Mouse (Mus musculus): ENCODE data around the gene Ccdc77. TPM values are rescaled to one million over a fixed set of nuclear protein-coding genes. Genes with fewer than 3 reads are reported as not detected.
"Not testable (repeated sequence)": the region's sequence is repeated elsewhere in the genome, so short reads cannot be mapped to it uniquely, and the experiment has no call there.

The Ccdc77 gene
- polyA plus RNA-seq, 1 experiment, result 7.7 TPM

DNA sequence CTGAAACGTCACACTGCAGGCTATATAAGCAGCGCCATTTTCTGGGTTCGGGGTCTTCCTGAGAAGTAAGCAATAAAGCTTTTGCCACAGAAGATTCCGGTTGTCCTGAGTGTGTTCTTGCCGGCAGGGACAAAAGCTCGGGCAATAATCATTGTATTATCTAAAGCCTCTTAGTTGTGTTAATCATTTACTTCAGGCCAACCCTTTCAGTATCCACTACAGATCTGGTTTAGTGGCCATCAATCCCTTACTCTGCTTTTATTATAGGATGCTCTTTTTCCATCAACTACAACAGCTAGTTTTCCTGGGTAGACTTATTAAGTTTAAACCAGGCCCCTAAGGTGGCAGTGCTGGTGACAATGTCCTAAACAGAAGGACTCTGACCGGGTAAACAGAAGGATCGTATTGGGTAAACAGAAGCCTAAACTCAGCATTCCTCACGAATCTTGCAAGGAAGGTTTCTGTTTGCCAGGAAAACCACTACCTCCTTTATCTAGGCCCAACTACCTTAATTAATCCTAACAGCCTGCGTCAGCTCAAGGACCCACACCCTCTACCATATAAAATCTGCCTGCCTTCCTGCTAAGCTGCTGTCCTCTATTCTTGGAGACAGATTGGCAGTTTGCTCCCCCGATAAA lies 45.8 kb downstream of the Ccdc77 start:
- DNase-seq (ENCODE audit: extremely low spot score in 1 of 2, low spot score in 1 of 2), result no peak

DNA sequence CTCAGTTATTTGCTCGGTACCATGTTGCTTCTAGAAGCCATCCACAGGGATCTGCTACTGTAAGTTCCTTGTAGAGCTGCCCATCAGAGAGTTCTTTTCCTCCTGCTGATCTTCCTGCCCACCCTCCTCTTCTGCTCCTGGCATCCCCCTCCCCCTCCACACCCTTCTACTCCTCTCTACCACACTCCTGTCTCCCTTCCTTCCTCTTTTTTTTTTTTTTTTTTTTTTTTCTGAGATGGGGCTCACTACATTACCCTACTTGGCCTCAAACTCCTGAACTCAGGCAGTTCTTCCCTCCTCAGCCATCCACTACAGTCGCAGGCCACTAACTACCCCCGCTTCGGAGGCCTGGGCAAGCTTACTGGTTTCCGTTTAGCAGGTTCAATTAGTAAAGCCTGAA lies 51.7 kb downstream of the Ccdc77 start:
- no peak for DNase-seq (ENCODE audit: extremely low spot score in 1 of 2, low spot score in 1 of 2)

DNA sequence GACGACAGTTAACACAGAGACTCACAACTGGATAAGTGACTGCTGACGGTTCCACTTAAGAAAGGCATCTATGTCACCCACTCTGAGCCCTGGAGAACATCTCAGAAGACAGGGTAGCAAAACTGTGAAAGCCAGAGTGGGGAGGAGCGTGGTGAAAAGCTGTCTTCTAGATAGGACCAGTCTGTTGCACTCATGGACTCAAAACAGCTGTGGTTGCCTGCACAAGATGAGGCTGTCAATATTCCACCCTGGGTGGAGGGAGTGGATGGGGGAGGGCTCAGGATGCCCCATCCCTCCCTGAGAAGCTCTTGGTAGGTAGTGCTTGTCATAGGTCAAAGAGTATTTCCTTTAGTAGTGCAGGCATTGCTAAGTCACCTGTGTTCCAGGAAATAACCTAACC lies 54.4 kb downstream of the Ccdc77 start:
- no peak for DNase-seq (ENCODE audit: extremely low spot score in 1 of 2, low spot score in 1 of 2)

DNA sequence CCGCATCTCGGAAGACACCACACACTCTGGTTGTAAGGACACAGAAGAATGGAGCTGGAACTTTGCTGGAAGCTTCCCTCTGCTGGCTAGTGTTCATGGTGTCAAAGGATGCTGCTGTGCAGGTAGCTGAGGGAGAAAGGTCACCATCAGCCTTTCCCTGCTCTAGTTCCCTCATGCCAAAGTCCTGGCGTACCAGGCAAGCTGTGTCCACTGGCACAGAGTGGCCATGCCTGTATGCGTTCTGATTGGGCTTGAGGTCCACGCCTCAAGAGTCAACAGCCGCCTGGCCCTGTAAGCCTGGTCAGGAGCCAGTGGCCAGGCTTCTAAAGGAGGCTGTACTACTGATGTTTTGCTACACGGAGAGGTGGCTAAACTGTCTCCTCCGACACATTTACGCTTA lies 54.8 kb downstream of the Ccdc77 start:
- DNase-seq (ENCODE audit: extremely low spot score in 1 of 2, low spot score in 1 of 2), result no peak

DNA sequence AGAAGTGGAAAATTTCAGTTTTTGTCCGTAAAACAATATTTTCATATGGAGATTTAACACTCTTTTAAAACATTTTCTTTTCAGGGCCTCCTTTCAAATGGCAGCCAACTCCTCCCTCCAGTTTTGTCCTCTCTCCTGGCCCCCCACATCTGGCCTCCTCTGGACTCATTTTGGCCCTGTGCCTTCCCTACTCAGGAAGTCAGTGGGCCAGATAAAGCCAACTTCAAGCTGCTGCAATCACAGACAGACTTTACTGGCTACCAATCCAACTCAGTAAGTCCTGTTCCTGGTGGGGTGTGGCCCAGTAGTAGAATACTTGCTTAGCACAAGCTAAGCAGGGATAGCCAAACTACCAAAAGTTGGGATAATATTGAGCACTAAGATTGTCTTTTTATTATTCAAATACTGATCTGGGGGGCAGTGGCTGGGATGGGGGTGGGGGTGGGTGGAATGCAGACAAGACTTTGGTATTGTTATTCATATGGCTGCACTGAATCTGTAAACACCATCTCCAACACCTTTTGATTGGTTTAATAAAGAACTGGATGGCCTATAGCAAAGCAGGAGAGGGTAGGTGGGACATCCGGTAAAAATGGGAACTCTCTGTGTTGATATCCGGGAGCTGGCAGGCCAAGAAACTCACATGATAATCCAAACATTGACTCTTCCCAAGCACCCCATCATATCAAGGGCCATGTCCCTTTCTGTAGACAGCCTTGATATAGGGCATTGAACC lies 57.1 kb downstream of the Ccdc77 start:
- no peak for DNase-seq (ENCODE audit: extremely low spot score in 1 of 2, low spot score in 1 of 2)

DNA sequence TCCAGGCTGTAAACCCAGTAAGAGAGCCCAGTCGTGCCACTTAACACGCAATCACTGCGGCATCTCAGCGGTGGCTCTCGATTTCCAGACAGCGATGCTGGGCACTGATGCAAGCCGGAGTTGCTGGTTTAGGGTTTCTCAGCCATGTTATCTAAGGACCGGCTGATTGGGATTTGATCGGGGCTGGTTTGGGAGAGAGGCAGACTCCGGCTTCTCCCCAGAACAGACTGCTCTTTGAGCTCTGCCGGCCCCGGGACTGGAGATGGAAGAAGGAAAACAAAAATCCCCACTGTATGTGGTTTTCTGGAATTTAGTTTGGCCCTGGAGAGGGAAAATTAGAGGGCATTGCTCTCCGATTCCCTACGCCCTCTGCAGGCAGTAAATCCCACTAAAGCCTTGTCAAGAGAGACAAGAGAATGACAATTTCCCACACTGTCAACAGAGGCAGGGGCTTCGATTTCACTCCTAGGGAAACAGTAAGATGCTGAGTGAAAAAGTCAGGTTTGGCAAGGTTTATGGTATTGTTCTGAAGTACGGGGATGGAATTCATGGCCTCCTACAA lies 61.3 kb downstream of the Ccdc77 start:
- DNase-seq (ENCODE audit: extremely low spot score in 1 of 2, low spot score in 1 of 2), result peak in 1 of 2 experiments; percentile 10

DNA sequence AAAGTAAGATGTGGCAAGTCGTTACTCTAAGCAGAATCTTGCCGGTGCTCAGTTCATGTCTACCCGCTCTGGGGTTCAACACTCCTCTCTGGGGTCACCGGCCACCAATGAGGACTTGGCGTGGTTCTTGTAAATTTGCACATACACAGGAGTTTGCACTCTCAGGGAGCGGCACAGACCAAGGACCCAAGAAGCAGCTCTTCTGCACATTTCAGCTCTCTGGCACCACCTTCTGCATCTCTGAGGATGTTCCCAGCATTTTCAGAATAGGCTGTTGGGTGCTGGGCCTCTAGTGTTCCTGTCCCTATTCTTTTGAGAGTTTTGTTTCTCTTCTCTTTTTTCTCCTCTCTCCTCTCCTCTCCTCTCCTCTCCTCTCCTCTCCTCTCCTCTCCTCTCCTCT lies 63.0 kb downstream of the Ccdc77 start:
- DNase-seq (ENCODE audit: extremely low spot score in 1 of 2, low spot score in 1 of 2), result peak in 1 of 2 experiments; percentile 75

DNA sequence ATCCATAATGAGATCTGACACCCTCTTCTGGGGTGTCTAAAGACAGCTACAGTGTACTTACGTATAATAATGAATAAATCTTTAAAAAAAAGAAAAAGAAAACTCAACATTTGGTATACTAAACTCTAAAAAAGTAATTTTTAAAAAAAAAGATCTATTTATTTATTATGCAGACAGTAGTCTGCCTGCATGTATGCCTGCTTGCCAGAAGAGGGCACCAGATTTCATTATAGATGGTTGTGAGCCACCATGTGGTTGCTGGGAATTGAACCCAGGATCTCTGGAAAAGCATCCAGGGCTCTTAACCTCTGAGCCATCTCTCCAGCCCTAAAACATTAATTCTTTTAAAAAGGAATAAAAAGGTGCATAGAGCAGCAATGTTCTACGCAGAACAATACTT lies 67.6 kb downstream of the Ccdc77 start:
- DNase-seq (ENCODE audit: extremely low spot score in 1 of 2, low spot score in 1 of 2), result not testable (repeated sequence)

DNA sequence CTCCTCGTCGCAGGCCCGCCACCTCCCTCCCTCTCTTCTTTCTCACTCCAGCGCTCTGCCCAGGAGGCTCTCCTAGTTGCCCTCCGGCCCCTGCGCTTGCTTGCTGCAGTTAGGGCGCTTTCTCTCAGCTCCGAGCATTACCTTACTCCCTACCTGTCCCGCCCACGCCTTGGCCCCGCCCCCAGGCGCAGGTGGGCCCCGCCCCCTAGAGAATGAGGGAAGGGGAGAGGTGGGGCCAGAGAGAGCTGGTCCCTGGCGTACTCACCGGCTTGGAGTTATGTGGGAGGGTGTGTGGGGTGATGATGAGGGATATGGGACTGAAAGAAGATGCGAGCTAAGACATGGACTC lies 69.4 kb downstream of the Ccdc77 start:
- peak in 1 of 2 experiments; percentile 33 for DNase-seq (ENCODE audit: extremely low spot score in 1 of 2, low spot score in 1 of 2)

DNA sequence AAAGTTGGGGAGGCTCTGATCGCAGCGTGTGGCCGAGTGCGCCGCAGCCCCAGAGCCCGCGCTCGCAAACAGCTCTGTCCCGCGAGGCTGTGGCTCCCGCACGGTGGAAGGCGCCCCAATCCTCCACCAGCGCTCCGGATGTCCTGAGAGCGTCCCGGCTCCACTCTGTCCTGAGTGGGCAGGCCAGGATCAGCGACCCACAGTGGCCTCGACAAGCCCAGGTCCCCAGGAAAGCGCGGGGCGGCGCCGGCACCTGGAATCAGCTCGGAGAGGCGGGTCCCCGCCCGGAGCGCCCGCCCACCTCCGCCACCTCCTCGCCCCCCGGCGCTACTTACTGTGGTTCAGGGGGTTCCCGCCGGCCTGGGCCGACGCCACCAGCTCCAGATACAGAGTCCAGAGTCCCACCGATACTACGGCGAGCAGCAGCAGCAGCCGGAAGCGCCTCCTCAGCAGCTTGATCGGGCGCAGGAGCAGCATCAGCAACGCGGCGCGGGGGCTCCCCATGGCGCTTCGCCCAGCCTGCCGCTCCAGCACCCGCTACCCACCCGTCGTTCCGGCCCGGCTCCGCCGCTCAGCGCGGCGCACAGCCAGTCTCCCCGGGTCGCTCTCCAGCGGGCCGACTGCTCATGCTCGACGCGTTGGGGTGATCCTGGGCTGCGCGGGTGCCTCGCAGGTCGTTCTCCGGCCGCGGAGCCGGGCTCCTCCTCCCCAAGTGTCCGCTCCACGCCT lies 70.0 kb downstream of the Ccdc77 start, which contains the start of the genes D330020A13Rik and B4galnt3:
Gene D330020A13Rik, plus strand, starts transcription at position 309 of the 729 bp plus-strand sequence.
Gene B4galnt3, minus strand, starts transcription at position 504 of the 729 bp plus-strand sequence.
- peak in 1 of 2 experiments; percentile 63 for DNase-seq (ENCODE audit: extremely low spot score in 1 of 2, low spot score in 1 of 2)

DNA sequence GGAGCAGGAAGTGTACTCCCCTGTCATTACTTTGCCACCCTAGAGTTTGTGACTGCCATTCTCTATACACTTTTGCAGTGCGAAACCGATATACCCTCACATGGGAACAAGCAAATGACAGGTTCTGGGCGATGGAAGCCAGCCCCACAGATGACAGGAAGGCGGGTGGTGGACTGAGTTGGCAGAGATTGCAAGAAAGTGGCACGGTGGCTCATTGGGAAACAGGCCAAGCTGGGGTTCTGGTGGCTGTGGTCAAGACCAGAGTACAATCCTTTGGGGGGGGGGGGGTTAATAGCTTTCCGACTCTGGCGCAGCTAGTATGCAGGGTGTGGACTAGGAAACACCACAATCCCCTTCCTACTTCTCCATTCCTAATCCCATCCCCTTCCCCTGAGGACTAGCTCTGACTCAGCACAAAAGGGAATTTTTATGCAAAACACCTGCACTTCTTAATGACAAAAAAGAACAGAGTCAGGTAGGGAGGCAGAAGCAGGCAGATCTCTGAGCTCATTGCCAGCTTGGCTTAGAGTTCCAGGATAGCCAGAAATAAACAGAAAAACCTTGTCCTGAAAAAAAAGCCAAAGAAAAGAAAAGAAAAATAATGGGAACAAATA lies 72.7 kb downstream of the Ccdc77 start:
- no peak for DNase-seq (ENCODE audit: extremely low spot score in 1 of 2, low spot score in 1 of 2)

DNA sequence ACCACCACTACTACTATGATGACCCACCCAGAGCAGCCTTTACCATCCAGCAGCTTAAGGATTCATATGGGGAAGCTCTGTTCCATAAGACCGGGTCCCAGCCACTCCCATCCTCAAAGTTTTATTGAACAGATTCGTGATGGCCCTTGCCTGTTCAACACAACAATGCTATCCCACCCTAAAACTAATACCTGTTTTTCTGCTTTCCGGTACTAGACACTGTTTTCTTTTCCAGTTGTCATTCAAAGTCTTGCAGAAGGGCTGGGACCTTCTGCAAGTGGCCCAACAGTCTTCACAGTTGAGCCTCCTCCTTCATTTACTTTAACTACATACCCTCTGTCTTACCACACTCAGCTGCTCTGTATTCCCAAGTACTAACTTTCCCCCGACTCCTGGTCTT lies 74.7 kb downstream of the Ccdc77 start:
- DNase-seq (ENCODE audit: extremely low spot score in 1 of 2, low spot score in 1 of 2), result no peak

DNA sequence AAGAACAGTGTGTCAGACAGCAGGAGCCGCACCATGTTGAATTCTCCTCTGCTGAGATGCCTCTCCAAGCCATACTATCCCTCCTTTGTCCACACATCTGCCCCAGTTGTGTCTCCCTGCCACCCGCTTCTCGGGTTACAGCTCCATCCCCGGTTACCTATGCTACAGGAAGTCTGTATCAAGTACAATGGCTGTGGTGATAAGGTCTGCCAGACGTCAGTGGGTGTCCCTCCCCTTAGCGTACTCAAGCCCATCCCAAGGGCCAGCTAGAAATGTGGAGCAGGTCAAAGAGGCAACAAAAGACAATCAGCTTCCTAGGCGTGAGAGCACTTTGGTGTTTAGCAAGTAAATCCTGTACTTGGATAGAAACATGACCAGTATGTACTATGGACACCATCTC lies 75.6 kb downstream of the Ccdc77 start:
- no peak for DNase-seq (ENCODE audit: extremely low spot score in 1 of 2, low spot score in 1 of 2)

DNA sequence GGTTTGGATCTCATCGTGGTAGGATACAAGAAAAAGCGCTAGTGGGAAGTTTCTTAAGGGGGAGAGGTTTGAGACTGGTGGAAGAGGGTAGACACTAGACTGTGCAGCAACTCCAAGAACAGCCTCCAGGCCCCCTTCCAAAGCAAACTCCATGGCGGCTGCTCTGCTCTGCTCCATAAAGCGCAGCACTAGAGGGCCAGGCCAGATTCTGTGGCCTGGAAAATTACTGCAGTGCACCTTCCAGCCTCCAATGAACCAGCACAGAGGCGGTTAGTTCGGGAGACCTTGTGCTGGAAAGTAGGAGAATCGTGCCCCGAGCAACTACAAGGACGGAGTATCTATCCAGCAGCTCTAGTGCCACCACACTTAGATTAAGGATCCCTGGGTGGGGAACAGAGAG lies 76.9 kb downstream of the Ccdc77 start:
- no peak for DNase-seq (ENCODE audit: extremely low spot score in 1 of 2, low spot score in 1 of 2)

DNA sequence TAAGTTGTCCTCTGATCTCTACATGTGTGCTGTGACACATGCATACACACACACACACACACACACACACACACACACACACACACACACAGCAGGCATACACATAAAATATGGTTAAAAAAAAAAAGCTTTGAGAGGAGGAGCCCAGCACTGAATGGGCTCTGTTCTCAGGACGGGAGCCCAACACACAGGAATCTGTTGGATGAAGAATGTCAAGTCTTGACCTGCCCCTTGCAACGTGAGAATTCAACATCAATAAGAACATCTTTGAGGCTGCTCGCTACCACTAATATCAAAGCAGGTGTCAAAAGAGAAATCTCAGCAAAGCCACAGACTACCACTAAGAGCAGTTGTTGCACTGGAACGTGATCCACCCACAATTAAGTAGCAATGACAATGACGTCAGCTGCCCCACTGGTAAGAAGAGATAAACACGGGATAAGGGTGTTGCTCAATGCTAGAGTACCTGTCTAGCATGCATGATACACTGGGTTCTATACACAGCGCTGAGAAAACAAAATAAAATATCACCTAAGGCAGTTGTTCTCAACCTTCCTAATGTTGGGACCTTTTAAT lies 87.2 kb downstream of the Ccdc77 start:
- DNase-seq (ENCODE audit: extremely low spot score in 1 of 2, low spot score in 1 of 2), result no peak

DNA sequence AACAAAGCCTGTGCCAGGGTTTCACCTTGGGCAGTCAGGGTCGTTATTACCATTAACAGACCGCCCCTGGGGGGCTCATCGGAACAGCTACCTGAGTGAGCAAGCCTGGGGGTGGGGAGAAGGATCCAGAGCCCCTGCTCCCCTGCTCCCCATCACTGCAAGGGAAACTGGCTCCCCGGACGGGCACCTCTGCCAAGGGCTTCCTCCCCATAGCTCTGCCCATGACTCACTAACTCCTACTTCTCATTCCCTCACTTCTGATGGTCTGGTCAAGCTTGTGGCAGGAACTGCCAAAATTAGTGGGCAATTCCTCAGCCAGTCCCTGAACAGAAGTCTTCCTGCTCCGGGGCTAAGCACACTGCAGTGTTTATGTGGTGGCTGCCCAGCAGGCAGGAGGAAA lies 88.9 kb downstream of the Ccdc77 start:
- peak in 1 of 2 experiments; percentile 19 for DNase-seq (ENCODE audit: extremely low spot score in 1 of 2, low spot score in 1 of 2)

DNA sequence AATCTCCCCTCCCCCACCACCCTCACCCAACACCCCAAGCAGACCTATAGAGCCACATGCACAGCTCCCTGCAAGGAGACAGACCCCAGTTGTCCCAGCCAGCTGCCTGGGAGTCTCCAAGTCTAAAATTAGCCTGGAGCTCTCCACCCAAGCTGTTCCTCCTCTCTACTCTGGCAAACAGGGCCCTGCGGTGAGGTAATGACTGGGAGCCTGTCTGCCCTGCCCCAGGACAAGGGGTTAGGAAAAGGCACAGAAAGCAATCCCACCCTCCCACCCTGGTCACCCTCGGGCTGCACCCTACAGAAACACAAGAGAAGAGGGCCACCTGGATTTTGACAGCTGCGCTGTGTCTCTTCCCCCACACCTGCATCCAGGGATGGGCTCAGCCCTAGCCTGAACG lies 89.3 kb downstream of the Ccdc77 start:
- DNase-seq (ENCODE audit: extremely low spot score in 1 of 2, low spot score in 1 of 2), result no peak
